Mouse (Mus musculus) induced T-regulatory cell, adult 2 months (primary cell): ENCODE data around the gene Abcc2.

Experiments used
- DNase-seq: peaks from one replicate; pipeline ENCODE4 v3.0.0-alpha.2; 2012; ENCODE audit warnings: low read depth

The Abcc2 gene

DNA sequence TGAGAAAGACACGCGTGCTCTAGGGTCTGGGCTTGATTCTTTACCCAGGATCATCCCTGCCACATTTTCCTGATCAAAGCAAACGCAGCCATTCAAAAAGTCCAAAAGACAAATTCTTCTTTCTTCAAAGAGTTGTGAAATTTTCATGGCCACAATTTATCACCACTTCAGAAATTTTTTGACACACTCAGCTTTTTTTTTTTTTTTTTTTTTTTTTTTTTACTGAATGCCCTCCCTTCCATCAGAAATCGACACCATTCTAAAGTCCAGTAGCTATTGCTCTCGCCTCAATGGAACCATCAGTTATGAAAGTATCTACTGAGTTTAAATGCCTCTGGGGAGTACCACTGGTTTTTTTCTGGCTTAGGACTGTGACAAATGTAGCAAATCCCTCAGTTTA is 1.6 kb upstream of the Abcc2 start:
- no peak for DNase-seq

GRCm38 (mm10) chr19:43784761-43785160 is 2.8 kb downstream of the Abcc2 start:
- no peak for DNase-seq

DNA sequence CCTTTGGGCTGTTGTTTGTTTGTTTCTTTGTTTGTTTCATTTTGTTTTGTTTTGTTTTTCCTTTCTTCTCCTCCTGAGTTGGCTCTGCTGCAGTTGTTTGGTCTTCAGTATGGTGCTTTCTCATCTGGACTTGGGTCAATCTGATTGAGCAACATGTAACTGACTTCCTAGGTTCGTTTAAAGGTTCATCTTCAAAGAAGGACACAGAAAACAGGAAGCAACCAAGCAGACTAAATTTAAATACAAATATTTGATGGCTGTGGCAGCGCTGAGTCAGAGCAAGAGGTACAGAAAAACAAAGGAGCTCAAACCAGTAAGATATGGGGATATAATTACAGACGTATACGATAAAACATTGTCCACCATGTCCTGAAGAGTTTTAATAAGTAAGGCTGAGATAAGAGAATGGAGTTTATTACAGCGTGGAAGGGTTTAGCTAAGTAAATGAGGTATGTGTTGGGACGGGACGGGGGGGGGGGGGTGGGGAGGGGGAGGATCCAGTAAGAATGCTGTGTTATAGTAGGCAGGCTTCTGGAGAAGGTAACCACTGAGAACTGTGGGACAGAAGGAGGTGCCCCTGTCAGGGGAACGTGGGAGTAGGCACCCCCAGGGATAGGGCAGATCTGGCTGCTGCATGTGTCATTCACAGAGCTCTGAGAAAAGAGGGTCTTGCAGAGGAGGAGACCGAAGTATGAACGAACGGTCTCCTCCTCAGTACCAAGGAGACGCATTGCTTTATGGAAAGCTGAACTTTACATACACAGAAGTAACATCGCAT is 4.4 kb downstream of the Abcc2 start:
- no peak for DNase-seq

DNA sequence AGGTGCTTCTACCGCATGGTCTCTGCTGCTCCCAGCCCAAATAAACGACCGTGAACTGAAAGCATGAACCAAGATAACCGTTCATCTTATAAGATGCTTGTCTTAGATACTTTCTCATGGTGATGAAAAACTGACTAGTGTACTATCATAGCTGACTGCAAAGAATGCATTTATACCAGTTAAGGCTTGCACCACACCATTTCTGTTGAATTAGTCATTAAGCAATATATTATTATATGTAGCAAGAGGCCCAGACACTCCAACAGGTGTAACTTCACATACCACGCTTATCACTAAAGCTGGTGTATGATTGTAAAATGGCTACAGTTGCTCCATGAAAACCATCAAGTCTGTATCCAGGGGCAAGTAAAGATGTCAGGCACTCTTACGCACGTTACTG is 7.8 kb downstream of the Abcc2 start:
- no peak for DNase-seq

DNA sequence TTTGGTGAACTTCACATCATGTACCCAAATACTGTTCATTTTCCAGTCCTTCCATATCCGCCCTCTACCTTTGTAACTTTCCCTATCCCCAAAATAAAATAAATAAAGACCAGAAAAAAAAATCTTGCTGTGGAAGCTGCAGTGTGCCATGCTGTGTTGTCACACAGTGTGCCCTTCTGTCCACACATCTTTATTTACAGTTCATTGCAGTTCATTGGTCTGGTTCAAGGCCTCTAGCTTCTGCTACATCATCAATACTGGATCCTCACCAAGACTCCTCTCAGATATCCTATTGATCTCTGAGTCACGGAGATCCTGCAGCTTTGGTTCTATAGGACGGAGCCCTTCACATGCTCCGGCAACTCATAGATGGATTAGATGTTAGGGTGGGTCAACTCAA is 10.5 kb downstream of the Abcc2 start:
- no peak for DNase-seq

GRCm38 (mm10) chr19:43793951-43794350 is 12.0 kb downstream of the Abcc2 start:
- no peak for DNase-seq

GRCm38 (mm10) chr19:43795511-43795910 is 13.5 kb downstream of the Abcc2 start:
- no peak for DNase-seq

- no peak for DNase-seq
Observed at GRCm38 (mm10) chr19:43797216-43797615, 15.2 kb downstream of the Abcc2 start.

DNA sequence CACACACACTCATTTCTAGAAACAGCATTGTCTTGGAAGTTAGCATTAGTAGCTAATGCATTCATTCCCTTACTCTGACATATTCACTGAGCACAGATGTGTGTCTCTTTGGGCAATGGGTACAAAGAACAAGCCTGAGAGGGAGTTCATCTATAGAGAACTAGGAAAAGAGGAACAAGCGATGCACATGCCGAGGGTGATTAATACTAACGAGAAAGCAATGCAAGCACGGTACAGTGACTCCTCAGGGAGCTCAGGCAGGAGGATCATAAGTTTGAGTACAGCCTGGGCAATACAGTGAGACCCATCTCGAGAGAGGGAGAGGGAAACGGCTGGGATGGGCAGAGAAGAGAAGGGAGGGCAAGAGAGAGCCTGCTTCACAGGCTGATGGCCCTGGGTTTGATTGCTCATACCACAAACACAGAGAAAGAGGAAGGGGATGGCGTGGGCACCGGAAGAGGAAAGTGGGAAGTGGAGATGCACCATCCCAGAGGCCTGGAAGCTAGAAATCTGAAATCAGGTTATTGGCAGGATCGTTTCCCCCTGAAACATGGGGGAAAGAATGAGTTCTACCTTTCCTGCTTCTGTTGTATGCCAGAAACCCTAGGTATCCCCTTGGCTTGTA is 19.5 kb downstream of the Abcc2 start:
- DNase-seq, result no peak

GRCm38 (mm10) chr19:43803866-43804265 is 21.9 kb downstream of the Abcc2 start:
- DNase-seq, result no peak

GRCm38 (mm10) chr19:43809331-43809730 is 27.3 kb downstream of the Abcc2 start:
- peak; percentile 19 for DNase-seq

- DNase-seq, result no peak
Observed at GRCm38 (mm10) chr19:43811419-43811818, 29.4 kb downstream of the Abcc2 start.

GRCm38 (mm10) chr19:43813315-43813714 is 31.3 kb downstream of the Abcc2 start:
- no peak for DNase-seq

DNA sequence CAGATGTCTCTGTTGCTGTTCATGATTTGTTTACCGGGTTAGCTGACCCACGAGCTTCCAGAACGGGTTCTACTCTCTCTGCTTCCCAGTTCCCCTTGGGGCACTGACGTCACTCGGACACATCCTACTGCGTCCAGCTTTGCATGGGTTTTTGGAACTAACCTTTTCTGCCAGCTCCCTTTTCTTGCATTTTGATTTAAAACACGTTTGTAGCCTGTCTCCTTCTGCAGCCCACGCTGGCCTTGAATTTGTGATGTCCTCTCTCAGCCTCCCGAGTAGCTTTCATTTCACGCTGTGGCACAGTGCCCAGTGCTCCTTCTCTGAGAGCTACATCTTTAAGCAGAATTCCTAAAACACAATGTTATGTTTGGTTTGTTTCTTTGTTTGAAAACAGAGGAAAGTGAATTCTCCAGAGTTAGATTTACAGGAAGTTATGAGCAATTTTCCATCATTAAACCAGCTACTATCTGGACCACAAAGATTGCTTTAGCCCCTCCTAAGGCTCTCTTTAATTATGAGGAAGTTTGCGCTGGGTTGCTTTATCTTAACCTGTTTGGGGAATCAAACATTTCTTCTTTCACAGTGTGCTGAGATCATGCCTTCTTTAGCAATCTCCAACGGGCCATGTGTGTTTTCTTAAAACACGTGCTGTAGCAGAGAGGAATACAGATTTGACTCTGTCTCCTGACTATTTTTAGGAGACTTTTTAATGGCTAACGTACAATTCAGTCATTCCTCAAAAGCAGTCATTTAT is 33.8 kb downstream of the Abcc2 start:
- no peak for DNase-seq

GRCm38 (mm10) chr19:43826855-43827254 is 44.9 kb downstream of the Abcc2 start:
- DNase-seq, result no peak

- DNase-seq, result peak; percentile 83
Observed at GRCm38 (mm10) chr19:43832425-43833069, 50.6 kb downstream of the Abcc2 start.

- DNase-seq, result no peak
Observed at GRCm38 (mm10) chr19:43843184-43843583, 61.2 kb downstream of the Abcc2 start.

DNA sequence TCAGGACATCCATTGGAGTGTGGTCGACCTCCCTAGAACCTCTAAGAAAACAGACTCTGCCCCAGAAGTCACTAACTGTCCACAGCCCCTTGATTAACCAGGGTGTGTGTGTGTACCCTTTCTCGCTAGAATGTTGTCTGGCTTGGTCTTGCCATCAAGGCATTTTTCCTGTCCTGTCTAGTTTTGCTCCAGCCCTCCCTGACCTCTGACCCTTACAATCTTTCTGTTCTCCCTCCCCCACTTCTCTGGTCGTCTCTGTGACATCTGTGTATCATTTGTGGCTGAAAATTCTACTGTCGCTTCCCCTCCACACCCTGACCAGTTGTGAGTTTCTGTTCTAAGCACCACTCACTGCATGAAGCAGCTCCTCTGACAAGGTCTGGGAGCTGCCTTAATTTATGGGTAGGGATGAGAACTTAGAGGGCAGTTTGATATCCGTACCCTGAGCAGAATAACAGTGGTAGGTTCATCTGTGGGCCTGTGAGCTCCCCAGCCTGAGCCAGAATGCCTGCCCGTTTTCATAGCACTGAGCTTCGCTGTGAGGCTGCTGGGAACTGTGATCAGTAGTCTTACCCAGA is 63.4 kb downstream of the Abcc2 start:
- no peak for DNase-seq

- no peak for DNase-seq
Observed at GRCm38 (mm10) chr19:43847056-43847455, 65.1 kb downstream of the Abcc2 start.

- DNase-seq, result no peak
Observed at GRCm38 (mm10) chr19:43847966-43848365, 66.0 kb downstream of the Abcc2 start.

DNA sequence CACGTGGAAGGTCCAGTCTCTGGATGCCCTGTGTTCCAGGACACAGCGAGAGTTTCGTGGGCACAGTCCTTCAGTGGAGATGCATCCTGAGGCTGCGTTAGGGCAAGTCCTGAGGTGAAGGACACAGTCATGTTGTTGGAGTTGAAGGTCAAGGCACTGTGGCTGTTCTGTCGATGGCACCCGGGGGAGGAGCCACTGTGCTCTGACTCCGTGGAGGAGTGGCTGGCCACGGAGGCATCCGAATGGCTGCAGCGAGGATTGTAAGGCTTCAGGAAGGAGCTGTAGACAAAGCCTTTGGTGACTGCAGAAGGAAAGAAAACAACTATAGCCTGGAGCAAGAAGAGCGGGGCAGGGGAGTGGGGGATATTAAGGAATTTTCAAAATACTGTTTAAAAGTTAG is 68.0 kb downstream of the Abcc2 start:
- no peak for DNase-seq

DNA sequence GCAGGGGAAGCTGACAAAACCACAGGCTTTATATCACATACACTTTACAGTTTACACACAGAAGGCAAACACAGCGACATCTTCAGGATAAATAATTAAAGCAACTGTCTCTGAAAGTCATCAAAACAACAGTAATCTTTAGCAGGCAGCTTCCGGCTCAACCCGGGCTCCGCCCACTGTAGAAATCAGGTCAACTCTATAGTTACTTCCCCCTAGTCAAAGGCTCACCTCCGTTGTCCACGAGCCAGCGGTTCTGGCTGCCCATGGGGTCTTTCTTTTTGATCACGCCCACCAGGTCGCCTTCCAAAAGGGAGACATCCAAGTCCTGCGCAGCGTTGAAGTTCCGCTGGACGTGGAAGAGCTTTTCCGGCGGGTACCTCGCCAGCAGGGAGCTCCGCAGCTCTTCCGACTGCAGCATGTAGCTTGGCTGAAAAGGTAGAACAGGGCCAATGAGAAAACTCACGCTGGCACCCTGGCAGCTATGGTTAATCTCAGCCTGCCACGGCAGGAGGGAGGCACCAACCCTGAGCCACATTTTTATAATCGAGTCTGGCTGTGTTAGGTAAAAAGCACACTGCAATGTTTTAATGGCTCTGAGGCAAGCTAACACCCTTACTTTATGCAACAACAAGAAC is 70.1 kb downstream of the Abcc2 start:
- DNase-seq, result peak; percentile 89
